Mouse (Mus musculus): ENCODE measurements around the gene Mog.

- TF ChIP-seq CTCF (IDR thresholded peaks at IDR 0.05; ENCODE audit: low read depth) (no peak), EP300 (optimal IDR thresholded peaks at IDR 0.05) (no peak)
These were observed 40.7 kb upstream of the Mog start for GRCm38 (mm10) chr17:37063686-37064495.

All from stomach, postnatal 0 days (tissue).